Mouse (Mus musculus) spleen, postnatal 10 days (tissue): ENCODE results near the gene Hnrnpd.
A peak's percentile ranks its signal among the peaks of the same experiment; 100 is the strongest.

Experiments used
- DNase-seq, 2 experiments: peaks; one replicate each; pipeline ENCODE4 v3.0.0; 2021 to 2022; ENCODE audit warnings: low spot score in 2 of 2

Hnrnpd gene

DNA sequence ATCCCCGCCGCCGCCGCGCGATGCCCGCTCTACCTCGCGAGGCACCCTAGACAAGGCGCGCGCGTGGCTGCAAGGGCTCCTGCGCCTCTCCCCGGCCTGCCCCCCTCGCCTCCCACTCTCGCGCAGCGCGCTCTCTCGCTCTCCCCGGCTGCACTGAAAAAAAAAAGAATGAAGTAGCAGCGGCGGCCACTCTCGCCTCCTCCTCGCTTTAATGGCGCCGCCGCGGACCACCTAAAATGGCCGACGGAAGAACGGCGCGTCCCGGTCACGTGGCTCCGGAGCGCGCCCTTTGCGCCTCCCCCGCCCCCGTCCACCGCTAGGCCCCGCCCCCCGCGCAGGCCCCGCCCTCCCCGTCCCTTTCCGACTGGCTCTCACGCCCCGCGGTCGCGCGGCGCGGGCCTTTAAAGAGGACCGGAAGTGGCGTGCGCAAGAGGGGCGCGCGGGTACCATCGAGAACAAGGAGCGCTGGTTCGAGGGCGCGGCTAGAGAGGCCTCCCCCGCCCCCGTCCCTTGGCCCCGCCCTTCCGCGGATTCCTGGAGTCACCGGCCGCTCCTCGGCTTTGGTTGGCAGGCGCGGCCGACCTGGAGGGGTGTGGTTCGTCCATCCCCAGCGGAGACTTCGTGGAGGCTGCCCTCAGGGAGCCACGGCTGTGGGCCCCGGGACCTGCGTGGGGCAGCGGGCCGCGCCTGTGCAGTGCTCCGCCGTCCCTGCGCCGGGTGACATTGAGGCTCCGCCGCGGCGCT, at the start of gene Hnrnpd, which contains the start of gene 4930524J08Rik:
Hnrnpd (minus strand) TSS at position 240 of the 744 bp plus-strand sequence.
4930524J08Rik (plus strand) TSS at position 363 of the 744 bp plus-strand sequence.
- DNase-seq, result peak; percentile 85 to 94

GRCm38 (mm10) chr5:100024868-100025267, 46.1 kb upstream of the Hnrnpd start:
- no peak for DNase-seq

DNA sequence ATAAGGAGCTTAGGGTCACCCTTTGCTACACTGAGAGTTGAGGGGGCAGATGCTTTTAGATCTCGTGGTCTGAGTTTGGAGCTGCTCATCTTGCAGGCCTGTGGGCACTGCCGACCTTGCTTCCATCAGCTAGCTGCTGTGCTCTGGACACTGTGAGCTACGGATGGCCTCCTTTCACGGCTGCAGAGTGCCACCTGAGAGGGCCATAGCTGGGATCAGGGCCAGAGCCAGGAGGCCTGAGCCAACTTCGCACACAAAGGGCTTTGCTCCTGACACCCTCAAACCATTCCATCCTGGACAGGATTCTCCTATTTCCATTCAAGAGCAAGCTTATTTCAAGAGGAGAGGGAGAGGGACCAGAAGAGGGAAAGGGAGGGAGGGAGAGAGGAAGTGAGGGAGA, 45.7 kb upstream of the Hnrnpd start:
- DNase-seq, result no peak

DNA sequence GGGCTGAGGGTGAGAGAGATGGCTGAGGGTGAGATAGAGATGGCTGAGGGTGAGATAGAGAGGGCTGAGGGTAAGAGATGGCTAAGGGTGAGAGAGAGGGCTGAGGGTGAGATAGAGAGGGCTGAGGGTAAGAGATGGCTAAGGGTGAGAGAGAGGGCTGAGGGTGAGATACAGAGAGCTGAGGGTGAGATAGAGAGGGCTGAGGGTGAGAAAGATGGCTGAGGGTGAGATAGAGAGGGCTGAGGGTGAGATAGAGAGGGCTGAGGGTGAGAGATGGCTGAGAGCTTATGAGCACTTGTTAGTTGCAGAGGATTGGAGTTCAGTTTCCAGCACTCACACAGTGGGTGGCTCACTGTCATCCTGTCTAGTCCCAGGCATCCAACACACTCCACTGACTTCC, 41.4 kb upstream of the Hnrnpd start:
- no peak for DNase-seq

DNA sequence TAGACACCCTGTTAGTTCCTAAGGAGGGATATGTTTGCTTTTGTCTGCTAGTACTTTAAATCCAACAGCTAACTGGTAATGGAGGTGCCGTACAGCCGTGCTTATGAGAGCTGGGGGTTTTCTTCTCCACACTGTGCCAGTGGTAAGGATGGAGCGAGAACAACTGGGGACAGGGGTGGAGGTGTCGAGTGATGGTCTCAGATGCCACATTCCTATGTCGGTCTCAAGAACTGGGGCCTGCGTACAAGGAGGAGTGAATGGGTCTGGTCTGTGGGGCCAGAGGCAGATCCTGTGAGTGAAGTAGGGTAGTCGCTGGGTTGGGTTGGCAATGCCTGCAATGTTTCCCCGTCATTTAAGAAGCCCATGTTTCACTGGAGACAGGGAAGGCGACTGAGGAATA, 33.9 kb upstream of the Hnrnpd start:
- DNase-seq, result no peak

DNA sequence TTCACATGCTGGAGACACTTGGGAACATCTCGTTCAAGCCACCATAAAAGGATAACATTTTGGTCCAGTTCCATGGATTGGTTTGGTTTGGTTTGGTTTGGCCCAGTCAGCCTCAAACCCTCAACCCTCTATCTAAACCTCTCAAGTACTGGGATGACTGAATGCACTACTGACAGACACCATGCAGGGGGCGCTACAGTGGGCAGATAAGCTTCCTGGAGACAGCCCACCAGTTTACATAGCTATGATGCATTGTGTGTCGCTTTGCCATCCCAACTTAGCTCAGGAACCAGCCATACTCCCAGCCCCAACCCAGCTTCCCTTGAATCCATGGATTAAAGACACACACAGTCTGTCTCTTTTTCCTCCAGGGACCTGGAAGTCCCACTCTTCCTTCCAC, 29.7 kb upstream of the Hnrnpd start:
- DNase-seq, result no peak

DNA sequence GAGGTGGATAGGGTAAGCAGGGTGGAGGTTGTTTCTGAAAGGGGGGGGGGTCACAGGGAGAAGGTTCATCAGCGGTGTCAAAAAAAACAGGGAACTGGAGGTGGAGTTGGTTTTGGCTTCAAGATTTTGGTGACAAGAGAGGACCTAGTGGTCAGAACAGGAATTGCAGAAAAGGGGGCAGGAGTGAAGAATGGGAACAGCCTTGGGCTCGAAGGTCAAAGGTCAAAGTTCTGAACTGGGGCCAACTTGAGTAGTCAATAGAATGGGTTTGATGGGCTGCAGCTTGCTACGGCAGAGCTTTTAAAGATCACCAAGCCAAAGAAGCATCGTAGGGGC, 28.3 kb upstream of the Hnrnpd start:
- no peak for DNase-seq

- DNase-seq, result no peak
Measured at GRCm38 (mm10) chr5:100006324-100007039, 27.7 kb upstream of the Hnrnpd start.

DNA sequence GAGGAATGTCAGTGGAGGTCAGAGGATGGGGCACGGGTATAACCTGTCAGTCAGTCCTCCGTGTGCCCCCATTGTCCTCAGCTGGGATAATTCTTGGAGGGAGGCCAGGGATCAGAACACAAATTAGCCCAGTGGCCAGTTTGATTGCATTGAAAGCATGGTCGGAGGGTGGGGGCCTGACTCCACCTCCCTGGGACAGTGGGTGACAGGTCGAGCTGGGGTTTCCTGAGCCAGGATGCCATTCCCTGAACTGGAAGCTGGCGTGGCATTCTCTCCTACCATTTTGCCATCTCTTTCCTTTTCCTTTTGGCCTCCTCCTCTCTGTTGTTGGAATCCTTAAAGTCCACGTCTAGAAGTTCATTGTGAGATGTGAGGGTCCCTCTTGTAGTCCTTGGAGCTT, 27.2 kb upstream of the Hnrnpd start:
- DNase-seq, result no peak

- peak in 1 of 2 experiments; percentile 42 for DNase-seq
Measured at GRCm38 (mm10) chr5:100005431-100005830, 26.7 kb upstream of the Hnrnpd start.

GRCm38 (mm10) chr5:100003895-100004294, 25.2 kb upstream of the Hnrnpd start:
- DNase-seq, result no peak

DNA sequence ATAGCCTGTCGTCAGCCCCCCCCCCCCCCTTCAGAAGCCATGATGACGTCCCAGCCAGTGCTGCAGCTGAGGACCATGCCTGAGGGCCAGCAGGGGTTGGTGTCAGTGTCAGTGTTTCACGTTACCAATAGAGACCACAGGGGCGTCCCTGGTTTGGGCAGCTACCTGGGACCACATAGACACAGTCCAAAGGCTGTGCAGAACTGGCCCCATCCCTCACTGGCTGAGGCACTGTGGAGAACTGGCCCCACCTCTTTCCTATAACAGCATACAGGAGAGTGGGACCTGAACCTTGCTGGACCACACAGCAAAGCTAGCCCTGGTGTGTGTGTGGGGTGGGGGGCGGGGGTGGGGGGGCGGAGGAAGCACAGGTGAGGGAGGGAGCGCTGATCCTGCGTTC, 21.8 kb upstream of the Hnrnpd start:
- no peak for DNase-seq

DNA sequence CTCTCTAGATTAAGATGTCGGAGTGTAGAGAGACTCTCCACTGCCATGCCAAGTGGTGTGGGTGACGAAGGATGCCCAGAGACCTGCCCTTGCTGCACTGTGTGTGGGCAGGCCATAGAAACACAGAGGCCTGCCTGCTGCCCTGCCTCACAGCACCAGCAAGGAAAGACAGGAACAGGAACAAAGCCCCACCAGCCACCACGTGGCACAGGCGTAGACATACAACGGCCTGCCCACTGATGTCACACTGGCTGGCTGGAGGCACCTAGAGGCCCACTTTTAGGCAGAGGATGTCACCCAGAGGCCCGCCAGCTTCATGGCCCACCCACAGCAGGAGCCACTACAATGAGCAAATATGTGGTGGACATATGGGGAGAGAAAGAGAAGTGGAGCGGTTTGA, 21.3 kb upstream of the Hnrnpd start:
- no peak for DNase-seq

GRCm38 (mm10) chr5:99994680-99995079, 15.9 kb upstream of the Hnrnpd start:
- no peak for DNase-seq

DNA sequence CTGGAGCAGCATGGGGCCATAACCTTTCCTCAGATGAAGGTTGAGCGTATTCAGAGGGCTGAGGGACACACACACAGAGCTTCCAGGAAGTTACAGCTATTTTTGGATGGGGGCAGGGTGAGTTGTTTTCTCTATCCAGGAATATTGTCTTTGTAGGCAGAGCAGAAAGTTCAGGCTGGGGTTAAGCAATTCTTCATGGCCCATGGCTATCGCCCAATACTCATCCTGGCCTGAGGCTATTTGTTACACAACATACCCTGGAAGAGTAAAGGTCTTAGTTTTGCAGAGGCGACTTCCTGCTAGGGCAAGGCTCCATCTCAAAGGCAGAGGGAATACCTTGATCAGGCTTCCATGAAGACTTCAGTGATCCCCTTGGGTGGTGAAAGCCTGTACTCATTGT, 15.4 kb upstream of the Hnrnpd start:
- DNase-seq, result no peak

DNA sequence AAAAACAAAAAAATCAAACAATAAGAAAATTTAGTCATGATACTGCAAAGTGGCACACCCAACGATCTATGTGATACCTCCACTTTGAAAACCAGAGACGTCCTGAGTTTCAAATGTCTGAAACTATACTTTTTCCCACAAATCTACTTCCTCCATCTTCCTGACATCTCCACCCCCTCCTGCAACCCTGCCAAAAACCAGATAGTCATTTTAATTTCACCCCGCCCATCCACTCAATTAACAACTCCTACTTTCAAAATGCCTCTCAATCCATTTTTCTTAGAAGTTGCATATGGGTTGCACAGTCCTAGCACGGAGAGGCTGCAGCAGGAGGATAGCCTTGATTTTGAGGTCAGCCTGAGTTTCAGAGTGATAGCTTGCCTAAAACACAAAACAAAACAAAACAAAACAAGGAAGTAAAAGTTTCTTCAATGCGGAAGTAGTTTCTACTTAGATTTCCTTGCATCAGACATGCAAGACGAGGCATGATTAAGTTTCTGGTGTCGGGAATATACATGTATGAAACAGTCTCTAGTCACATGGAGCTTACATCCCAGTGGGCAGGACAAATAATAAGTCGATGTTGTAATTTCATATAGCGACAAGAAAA, 4.8 kb upstream of the Hnrnpd start:
- no peak for DNase-seq

- peak; percentile 66 to 79 for DNase-seq
Measured at GRCm38 (mm10) chr5:99977516-99978301, 1.0 kb downstream of the Hnrnpd start.

- peak in 1 of 2 experiments; percentile 30 for DNase-seq
Measured at GRCm38 (mm10) chr5:99976334-99976955, 2.3 kb downstream of the Hnrnpd start.

- no peak for DNase-seq
Measured at GRCm38 (mm10) chr5:99975776-99976175, 3.0 kb downstream of the Hnrnpd start.

DNA sequence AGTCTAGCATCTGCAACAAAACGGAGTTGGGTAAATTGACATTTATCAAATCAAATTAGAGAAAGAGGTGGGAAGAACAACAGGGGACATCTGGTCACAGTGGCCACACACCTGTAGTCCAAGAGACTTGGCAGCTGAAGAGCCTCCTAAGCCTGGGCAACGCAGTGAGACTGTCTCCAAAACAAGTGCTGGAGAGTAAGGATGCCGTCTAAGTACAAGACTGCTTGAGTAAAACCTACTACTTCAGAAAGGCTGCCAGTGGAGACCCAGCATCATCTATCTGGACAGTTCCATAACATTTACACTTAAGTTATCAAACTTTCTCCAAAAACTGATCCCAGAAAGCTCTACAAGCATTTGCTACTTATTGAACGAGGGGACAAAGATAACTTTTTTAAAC, 3.7 kb downstream of the Hnrnpd start:
- no peak for DNase-seq

DNA sequence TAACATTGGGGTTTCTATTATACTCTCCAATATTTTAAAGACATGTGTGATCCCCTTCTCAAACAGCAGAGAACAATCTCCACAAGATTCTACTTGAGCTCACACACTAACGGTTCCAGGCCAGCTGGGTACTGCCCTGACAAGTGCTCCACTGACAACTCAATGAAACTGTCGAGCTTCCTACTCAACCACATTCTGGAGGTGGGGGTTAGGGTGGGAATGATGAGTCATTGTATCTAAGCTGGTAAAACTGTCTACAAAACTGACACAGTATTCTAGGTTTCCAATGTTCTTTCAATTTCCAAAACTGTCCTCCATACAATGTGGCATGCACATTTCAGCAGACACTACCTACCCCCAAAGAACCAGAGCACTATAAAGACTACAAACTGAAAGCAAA, 4.8 kb downstream of the Hnrnpd start:
- no peak for DNase-seq

DNA sequence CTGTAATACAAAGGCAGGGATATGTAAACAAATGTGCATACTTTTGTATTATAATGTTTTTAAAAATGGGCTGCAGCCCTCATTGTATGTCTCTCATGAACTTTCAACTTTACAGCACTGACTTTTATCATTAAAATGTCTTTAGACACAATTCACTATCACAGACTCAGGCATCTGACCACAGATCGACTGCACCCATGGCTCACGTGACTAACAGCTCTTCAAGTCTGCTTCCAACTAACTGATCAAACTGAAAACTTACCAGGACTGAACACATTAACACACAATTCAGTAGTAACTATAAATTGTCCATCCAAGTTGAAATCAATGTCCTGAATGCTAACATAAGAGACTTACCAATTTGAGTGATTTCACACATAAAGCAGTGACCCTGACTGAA, 18.8 kb downstream of the Hnrnpd start:
- DNase-seq, result no peak
